Mouse (Mus musculus) spleen, adult 2 months (tissue): ENCODE data around the gene Mfap2. TPM values are rescaled to one million over a fixed set of nuclear protein-coding genes. Genes with fewer than 3 reads are reported as not detected.

Experiments
- DNase-seq, 2 experiments: peaks; one replicate each; pipeline versions ENCODE4 v3.0.0 to v3.0.0-alpha.2; 2012 to 2021; ENCODE audit warnings: low spot score in 2 of 2, low read depth in 1 of 2
- H3K27ac ChIP-seq: fragments of 200-500 bp; 2 replicates; pipeline ENCODE4 v1.5.1; 2012; ENCODE audit warnings: low read length, inconsistent platforms; ENCODE audit not compliant: insufficient read depth
- H3K27me3 ChIP-seq: fragments of 200-500 bp; 2 replicates; pipeline ENCODE4 v1.6.1; 2012; ENCODE audit warnings: mild to moderate bottlenecking, moderate library complexity, low read length, inconsistent platforms; ENCODE audit not compliant: control insufficient read depth, insufficient read depth
- H3K36me3 ChIP-seq: fragments of 200-500 bp; 2 replicates; pipeline ENCODE4 v1.6.1; 2012; ENCODE audit warnings: mild to moderate bottlenecking, low read length, inconsistent platforms; ENCODE audit not compliant: control insufficient read depth, insufficient read depth
- H3K4me1 ChIP-seq: fragments of 200-500 bp; 2 replicates; pipeline ENCODE4 v1.6.1; 2011; ENCODE audit warnings: inconsistent platforms; ENCODE audit not compliant: control insufficient read depth, insufficient read depth, insufficient read length
- H3K4me3 ChIP-seq: fragments of 200-500 bp; 2 replicates; pipeline ENCODE4 v1.5.1; 2011; ENCODE audit warnings: mild to moderate bottlenecking, inconsistent platforms; ENCODE audit not compliant: insufficient read depth, insufficient read length; ENCODE audit errors: extremely low read depth
- CTCF ChIP-seq: fragments of 200-500 bp; IDR thresholded peaks from 2 replicates; pipeline ENCODE4 v1.5.1; 2011; ENCODE audit warnings: mild to moderate bottlenecking, inconsistent platforms; ENCODE audit not compliant: insufficient read depth, insufficient read length, insufficient replicate concordance; ENCODE audit errors: extremely low read depth
- POLR2A ChIP-seq: fragments of 200-500 bp; IDR thresholded peaks from 2 replicates; pipeline ENCODE4 v1.6.1; 2011; ENCODE audit warnings: low read depth, low read length, inconsistent platforms
- WGBS: fragments of 180-500 bp; shearing (Covaris S2); methylation state at CpG from one replicate; pipeline ENCODE4 v1.1.7; 2018; 5-methylcytosine and 5-hydroxymethylcytosine counted together
- polyA plus RNA-seq: library from polyadenylated mRNA; depleted of rRNA; stranded (reverse); fragments of >200 nt; gene quantifications from 2 replicates; pipeline ENCODE4 v1.2.3, GENCODE M21; 2012

The Mfap2 gene
- polyA plus RNA-seq, 1 experiment = 3.1 TPM

GRCm38 (mm10) chr4:141012558-141012957, 2.3 kb downstream of the Mfap2 start:
- Histone ChIP-seq H3K4me1 (peaks cover 4% of the 10 kb centered on the region; the same call in 1 of the 2 replicates), H3K27ac (no peak overlapping the region), H3K27me3 (0 out of 2 replicates have a peak, but pooled peaks cover 5% of the 10 kb centered on the region), H3K4me3 (no peak overlapping the region), H3K36me3 (peaks cover 2% of the 10 kb centered on the region; the same call in 1 of the 2 replicates)
- 86% methylated on average over 10 of the region's 10 CpGs for WGBS
- TF ChIP-seq CTCF (no peak), POLR2A (no peak)
- no peak for DNase-seq

DNA sequence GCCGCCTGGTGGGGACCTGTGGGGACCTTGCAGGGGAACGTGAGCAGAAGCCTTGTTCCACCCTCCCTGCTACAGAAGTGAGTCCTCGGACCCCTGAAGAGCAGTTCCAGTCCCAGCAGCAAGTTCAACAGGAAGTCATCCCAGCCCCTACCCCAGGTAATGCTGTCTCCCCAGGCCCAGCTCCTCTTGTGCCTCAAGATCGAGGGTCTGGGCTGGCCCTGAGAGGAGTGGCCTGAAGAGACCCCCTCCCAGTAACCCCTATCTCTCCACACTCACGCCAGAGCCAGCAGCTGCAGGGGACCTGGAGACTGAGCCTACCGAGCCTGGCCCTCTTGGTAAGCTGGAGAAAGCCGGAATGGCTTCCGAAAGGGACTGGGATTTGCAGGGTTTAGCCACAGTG, 3.9 kb downstream of the Mfap2 start:
- 82% methylated on average over 8 of the region's 8 CpGs for WGBS
- Histone ChIP-seq H3K27me3 (0 out of 2 replicates have a peak, but pooled peaks cover 5% of the 10 kb centered on the region), H3K4me1 (peaks cover 4% of the 10 kb centered on the region; the same call in 1 of the 2 replicates), H3K4me3 (no peak overlapping the region), H3K27ac (no peak overlapping the region), H3K36me3 (no peaks in the 10 kb centered on the region)
- DNase-seq = no peak
- TF ChIP-seq CTCF (no peak), POLR2A (no peak)

DNA sequence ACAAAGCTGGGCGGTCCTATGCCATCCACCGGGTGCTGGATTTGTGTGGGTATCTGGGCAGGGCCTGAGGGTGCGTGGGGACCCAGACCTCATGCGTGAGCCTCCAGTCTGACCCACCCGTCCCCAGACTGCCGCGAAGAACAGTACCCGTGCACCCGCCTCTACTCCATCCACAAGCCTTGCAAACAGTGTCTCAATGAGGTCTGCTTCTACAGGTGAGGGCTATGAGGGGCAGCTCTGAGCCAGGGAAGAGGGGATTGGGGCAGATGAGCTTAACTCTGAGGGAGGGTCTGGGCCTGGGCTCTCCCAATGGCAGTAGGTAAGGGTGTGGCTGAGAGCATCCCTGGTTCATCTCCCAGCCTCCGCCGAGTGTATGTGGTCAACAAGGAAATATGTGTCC, 4.6 kb downstream of the Mfap2 start:
- H3K27me3 ChIP-seq = 0 out of 2 replicates have a peak, but pooled peaks cover 5% of the 10 kb centered on the region
- no peak overlapping the region for H3K27ac ChIP-seq
- DNase-seq = no peak
- no peak overlapping the region for H3K4me3 ChIP-seq
- no peaks in the 10 kb centered on the region for H3K36me3 ChIP-seq
- peaks cover 4% of the 10 kb centered on the region; the same call in 1 of the 2 replicates for H3K4me1 ChIP-seq
- WGBS = 90% methylated on average over 11 of the region's 11 CpGs
- no peak for TF ChIP-seq CTCF
- TF ChIP-seq POLR2A = no peak

GRCm38 (mm10) chr4:141015356-141015755, 5.1 kb downstream of the Mfap2 start:
- TF ChIP-seq CTCF (no peak), POLR2A (no peak)
- Histone ChIP-seq H3K27me3 (0 out of 2 replicates have a peak, but pooled peaks cover 3% of the 10 kb centered on the region), H3K4me1 (0 out of 2 replicates have a peak, but pooled peaks cover 2% of the 10 kb centered on the region), H3K4me3 (no peak overlapping the region), H3K27ac (no peak overlapping the region), H3K36me3 (no peaks in the 10 kb centered on the region)
- no peak for DNase-seq
- 79% methylated on average over 7 of the region's 7 CpGs for WGBS

GRCm38 (mm10) chr4:141016311-141016710, 6.1 kb downstream of the Mfap2 start:
- Histone ChIP-seq H3K4me3 (no peak overlapping the region), H3K36me3 (no peaks in the 10 kb centered on the region), H3K27ac (no peak overlapping the region), H3K4me1 (no peaks in the 10 kb centered on the region), H3K27me3 (no peaks in the 10 kb centered on the region)
- WGBS = 64% methylated on average over 9 of the region's 9 CpGs
- DNase-seq = no peak
- no peak for TF ChIP-seq CTCF
- no peak for TF ChIP-seq POLR2A

- no peak for DNase-seq
- no peaks in the 10 kb centered on the region for H3K4me1 ChIP-seq
- H3K27ac ChIP-seq = no peak overlapping the region
- WGBS = 96% methylated on average over 29 of the region's 29 CpGs
- H3K27me3 ChIP-seq = no peaks in the 10 kb centered on the region
- no peak overlapping the region for H3K4me3 ChIP-seq
- H3K36me3 ChIP-seq = no peaks in the 10 kb centered on the region
- TF ChIP-seq POLR2A (no peak), CTCF (no peak)
Observed at GRCm38 (mm10) chr4:141017657-141018436, 7.6 kb downstream of the Mfap2 start.

DNA sequence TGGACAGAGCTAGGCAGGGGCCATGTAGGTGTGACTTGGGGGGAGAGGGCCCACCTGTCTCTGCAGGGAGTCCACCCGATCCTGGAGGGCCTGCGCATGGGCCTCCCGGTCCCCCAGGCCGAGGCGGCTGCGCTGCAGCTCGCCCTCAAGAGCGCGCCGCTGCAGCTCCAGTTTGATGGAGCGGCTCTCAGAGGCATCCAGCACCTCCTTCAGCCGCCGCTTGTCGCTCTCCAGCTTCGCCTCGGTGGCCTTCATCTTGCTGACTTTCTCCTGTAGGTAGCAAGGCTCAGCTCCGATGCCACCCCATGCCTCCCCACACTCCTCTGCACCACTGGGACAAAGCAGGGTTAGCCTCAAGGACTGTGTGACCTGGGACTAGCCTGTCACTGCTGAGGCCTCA, 10.0 kb downstream of the Mfap2 start:
- no peak for TF ChIP-seq CTCF
- TF ChIP-seq POLR2A = no peak
- Histone ChIP-seq H3K27me3 (no peaks in the 10 kb centered on the region), H3K4me3 (no peak overlapping the region), H3K27ac (no peak overlapping the region), H3K36me3 (no peaks in the 10 kb centered on the region), H3K4me1 (no peaks in the 10 kb centered on the region)
- WGBS = 97% methylated on average over 17 of the region's 17 CpGs
- DNase-seq = no peak
